Mouse (Mus musculus) neutrophil, adult 59 days (primary cell): Measurements from ENCODE around the gene Defb42. TPM values are rescaled to one million over a fixed set of nuclear protein-coding genes. Genes with fewer than 3 reads are reported as not detected.

ENCODE experiments used
- total RNA-seq, 2 experiments: library from RNA; stranded (reverse); gene quantifications; 1 replicate in 1 of 2; 2 replicates in 1 of 2; pipeline ENCODE4 v1.2.4; 2023

Defb42 gene
- total RNA-seq = not detected

DNA sequence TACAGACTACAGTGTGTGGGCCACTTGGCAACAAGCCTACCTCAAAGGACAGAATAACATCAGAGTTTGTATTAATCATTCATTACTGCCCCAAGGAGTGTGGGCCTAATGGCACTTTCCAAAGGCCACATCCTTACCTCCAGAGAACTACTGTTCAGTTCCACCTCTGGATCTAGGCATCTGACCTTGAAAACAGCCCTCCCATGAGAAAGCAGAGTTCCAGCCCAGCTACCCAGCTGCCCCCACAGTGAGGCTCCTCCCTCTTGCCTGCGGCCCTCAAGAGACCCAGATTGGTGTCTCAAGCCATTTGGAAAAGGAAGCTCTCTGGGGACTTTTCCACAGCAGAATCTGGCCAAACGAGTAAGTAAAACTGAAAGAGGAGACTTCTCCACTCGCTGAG, at the start of gene Defb42:
Gene Defb42, plus strand, starts transcription at position 301 of the 400 bp plus-strand sequence.

DNA sequence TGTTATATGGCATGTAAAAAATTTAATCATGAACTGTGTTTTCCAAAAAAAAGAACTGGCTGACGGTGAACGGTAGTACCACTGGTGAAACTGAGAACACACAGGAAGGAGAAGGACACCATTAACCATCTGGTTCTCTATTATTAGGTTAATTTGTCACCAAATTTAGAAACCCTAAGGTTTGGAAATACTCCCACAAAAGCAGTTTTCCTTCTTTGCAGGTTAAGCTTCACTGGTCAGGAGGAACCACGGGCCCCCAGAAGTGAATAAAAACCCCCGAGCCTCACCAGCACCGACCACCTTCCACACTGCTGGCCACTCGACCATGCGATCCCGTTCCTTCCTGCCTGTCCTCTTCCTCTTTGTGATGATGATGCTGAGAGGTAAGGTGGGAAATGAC, 49.0 kb upstream of the Defb42 start, which contains the start of gene Defb47:
Gene Defb47, plus strand, starts transcription at position 301 of the 400 bp plus-strand sequence.

DNA sequence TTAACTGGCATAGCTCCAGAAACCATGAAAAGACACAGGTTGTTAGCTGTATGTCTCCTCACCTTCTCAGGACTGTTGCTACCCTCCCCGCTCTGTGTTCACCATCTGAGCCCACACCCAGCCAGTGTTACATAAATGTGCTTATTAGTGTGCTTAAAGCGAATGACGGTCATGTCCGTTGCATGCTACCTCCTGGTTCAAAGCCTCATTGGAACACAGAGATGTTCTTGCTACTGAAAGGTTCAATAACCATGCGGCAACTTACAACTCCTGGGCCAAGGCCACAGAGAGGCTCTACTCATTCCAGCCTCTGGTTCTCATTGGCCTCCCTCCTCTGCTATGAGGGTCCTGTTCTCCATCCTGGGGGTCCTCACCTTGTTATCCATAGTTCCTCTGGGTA, 35.3 kb upstream of the Defb42 start, which contains the start of gene Defb43:
Gene Defb43, plus strand, starts transcription at position 301 of the 400 bp plus-strand sequence.

DNA sequence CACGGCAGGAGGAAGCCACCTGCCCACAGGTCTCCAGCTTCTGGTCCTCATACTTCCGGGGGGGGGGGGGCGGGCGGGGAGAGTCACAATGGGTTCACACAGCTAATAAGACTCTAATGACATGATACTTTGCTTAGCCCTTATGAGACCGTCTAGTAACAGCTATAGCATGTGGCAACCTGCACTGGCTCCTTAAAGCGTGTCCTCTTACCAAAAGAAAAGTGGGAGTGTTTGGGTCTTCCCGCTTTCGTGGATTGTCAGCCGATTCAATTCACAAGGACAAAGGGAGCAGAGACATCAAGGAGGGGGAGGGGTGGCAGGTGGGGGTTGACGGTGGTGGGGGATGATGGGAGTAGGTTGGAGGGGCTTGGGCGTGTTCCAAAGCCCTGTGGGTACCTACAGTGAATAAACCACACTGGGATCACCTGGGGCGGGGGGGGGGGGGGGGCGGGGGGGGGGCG, 3.1 kb downstream of the Defb42 start, which contains the start of gene Defb30:
Gene Defb30, minus strand, starts transcription at position 51 of the 461 bp plus-strand sequence.

Other genes with a start within 250 kb of the Defb42 start
- gene Wdfy2, start 209.3 kb upstream of the Defb42 start, total RNA-seq = 10 to 100 TPM; 62.7 to 67.0 TPM
- gene Defb48, start 62.5 kb upstream of the Defb42 start, total RNA-seq = not detected
- gene Defb47, start 48.9 kb upstream of the Defb42 start, total RNA-seq = not detected
- not detected for gene Defb43, start 35.2 kb upstream of the Defb42 start, total RNA-seq
- gene Defb30, start 3.0 kb downstream of the Defb42 start, total RNA-seq = not detected